Mouse (Mus musculus) liver, adult 2 months (tissue): ENCODE results near the gene Gramd1c.
A peak's percentile ranks its signal among the peaks of the same experiment; 100 is the strongest.

Experiments used
- CTCF ChIP-seq: fragments of 200-500 bp; IDR thresholded peaks from 2 replicates; pipeline ENCODE4 v1.5.1; 2011; ENCODE audit warnings: low read depth, low read length, control low read depth
- POLR2A ChIP-seq: fragments of 200-500 bp; IDR thresholded peaks from 2 replicates; pipeline ENCODE4 v1.6.1; 2011; ENCODE audit warnings: low read length, control low read depth; ENCODE audit not compliant: insufficient read depth; ENCODE audit errors: extremely low read depth

GRCm38 (mm10) chr16:44058745-44059144 is 4.4 kb downstream of the Gramd1c start:
- TF ChIP-seq CTCF (peak; percentile 80), POLR2A (no peak)
